Mouse (Mus musculus) limb, embryonic 11.5 days (tissue): Measurements from ENCODE around the gene Bag6. TPM values are rescaled to one million over a fixed set of nuclear protein-coding genes. Genes with fewer than 3 reads are reported as not detected.
"Not testable (repeated sequence)": the region's sequence is repeated elsewhere in the genome, so short reads cannot be mapped to it uniquely, and the experiment has no call there.

Experiments
- ATAC-seq: fragments of 200-750 bp; cut with Nextera tagmentation; 2 replicates; pipeline ENCODE4 v1.8.0; 2017; ENCODE audit warnings: low read depth; ENCODE audit not compliant: insufficient number of reproducible peaks, low FRiP score, low TSS enrichment
- DNase-seq: peaks from one replicate; pipeline ENCODE4 v3.0.0-alpha.2; 2015; ENCODE audit warnings: low spot score
- H3K27ac ChIP-seq: fragments of 300-500 bp; sonication (generic); replicated peaks from 2 replicates; pipeline ENCODE4 v1.5.1; 2014; ENCODE audit warnings: low read depth, mild to moderate bottlenecking, low read length
- H3K27me3 ChIP-seq: fragments of 300-500 bp; sonication (generic); 2 replicates; pipeline ENCODE4 v1.6.1; 2014; ENCODE audit warnings: mild to moderate bottlenecking, low read length, mixed read lengths; ENCODE audit not compliant: control insufficient read depth, insufficient read depth
- H3K36me3 ChIP-seq: fragments of 300-500 bp; sonication (generic); 2 replicates; pipeline ENCODE4 v1.6.1; 2014; ENCODE audit warnings: mild to moderate bottlenecking, low read length, moderate library complexity, mixed read lengths; ENCODE audit not compliant: control insufficient read depth, insufficient read depth
- H3K4me1 ChIP-seq: fragments of 300-500 bp; sonication (generic); 2 replicates; pipeline ENCODE4 v1.6.1; 2014; ENCODE audit warnings: low read length, mixed read lengths; ENCODE audit not compliant: control insufficient read depth, insufficient read depth
- H3K4me2 ChIP-seq: fragments of 300-500 bp; sonication (generic); 2 replicates; pipeline ENCODE4 v1.6.1; 2014; ENCODE audit warnings: low read depth, mild to moderate bottlenecking, moderate library complexity; ENCODE audit not compliant: severe bottlenecking
- H3K4me3 ChIP-seq: fragments of 300-500 bp; sonication (generic); 2 replicates; pipeline ENCODE4 v1.5.1; 2014; ENCODE audit warnings: low read depth, low read length
- H3K9ac ChIP-seq: fragments of 300-500 bp; sonication (generic); 2 replicates; pipeline ENCODE4 v1.6.1; 2014; ENCODE audit warnings: mild to moderate bottlenecking, low read length
- H3K9me3 ChIP-seq: fragments of 300-500 bp; sonication (generic); 2 replicates; pipeline ENCODE4 v1.6.1; 2016; ENCODE audit warnings: low read length; ENCODE audit not compliant: control insufficient read depth
- WGBS: fragments of 180-500 bp; shearing (Covaris S2); extraction: QIAGEN DNeasy Blood & Tissue Kit; methylation state at CpG from one replicate; pipeline ENCODE4 v1.1.7; 2014; 5-methylcytosine and 5-hydroxymethylcytosine counted together
- polyA plus RNA-seq: library from polyadenylated mRNA; unstranded; fragments of >200 nt; fragmentation: Nextera tagmentation; extraction: Ambion mirVana; gene quantifications from 2 replicates; pipeline ENCODE4 v1.2.1, GENCODE M21; 2014

The Bag6 gene
- polyA plus RNA-seq, 1 experiment from 2014 or later, result 104 TPM

DNA sequence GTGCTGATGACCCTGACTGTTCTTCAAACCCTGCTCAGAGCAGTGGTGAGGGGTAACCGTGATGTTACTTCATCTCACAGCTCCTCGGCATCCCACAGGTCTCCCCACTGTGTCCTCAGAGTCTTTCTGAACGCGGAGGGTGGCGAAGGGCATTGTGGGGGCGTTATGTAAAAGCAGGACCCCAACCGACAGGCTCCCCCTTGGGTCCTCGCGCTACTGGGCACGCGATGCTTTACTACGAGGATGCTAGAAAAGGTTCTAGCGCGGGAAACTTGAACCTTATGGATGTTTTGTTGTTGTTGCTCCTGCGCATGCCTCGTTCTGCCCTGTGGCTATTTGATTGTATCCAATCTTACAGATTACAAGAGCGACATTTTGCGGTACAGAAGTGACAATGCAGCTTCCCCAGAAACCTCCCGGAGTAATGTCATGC lies 13.1 kb upstream of the Bag6 start, which contains the start of gene Csnk2b:
Csnk2b (minus strand) TSS at position 183 of the 433 bp plus-strand sequence.
- WGBS, result under 1% methylated on average over 19 of the region's 19 CpGs

DNA sequence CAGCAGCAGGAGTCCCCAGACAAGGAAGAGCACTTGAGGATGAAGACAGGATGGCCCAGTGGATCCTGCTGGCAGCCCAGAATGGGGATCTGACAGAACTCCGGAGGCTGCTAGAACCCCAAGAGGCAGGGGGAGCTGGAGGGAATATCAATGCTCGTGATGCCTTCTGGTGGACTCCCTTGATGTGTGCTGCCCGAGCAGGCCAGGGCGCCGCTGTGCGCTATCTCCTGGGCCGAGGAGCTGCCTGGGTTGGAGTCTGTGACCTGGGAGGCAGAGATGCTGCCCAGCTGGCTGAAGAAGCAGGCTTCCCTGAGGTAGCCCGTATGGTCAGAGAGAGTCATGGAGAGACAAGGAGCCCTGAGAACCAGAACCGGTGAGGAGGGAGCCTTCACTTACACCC lies 11.7 kb upstream of the Bag6 start:
- H3K4me3 ChIP-seq, ATAC-seq, H3K4me2 ChIP-seq, H3K36me3 ChIP-seq, H3K9me3 ChIP-seq, H3K9ac ChIP-seq, DNase-seq, H3K27ac ChIP-seq, H3K27me3 ChIP-seq: not testable (repeated sequence)
- H3K4me1 ChIP-seq, result peaks cover 19% of the 10 kb centered on the region; the same call in 1 of the 2 replicates
- 91% methylated on average over 9 of the region's 9 CpGs for WGBS

More for the DNA sequence above, 13.1 kb upstream of the Bag6 start, which contains the start of gene Csnk2b:
- peak; percentile 66 for DNase-seq
- Histone ChIP-seq H3K9ac (peak within 1 kb of the TSS; percentile 94), H3K9me3 (no peaks in the 10 kb centered on the region), H3K4me3 (peak within 1 kb of the TSS; percentile 82), H3K4me2 (peak within 1 kb of the TSS; percentile 98), H3K36me3 (peaks cover 17% of the 10 kb centered on the region), H3K4me1 (peaks cover 16% of the 10 kb centered on the region; the same call in 1 of the 2 replicates), H3K27me3 (no peaks in the 10 kb centered on the region), H3K27ac (peak within 1 kb of the TSS; percentile 36; the same call in 1 of the 2 replicates)
- peak; percentile 18; the same call in 1 of the 2 replicates for ATAC-seq

- H3K4me3 ChIP-seq, H3K9ac ChIP-seq, DNase-seq, H3K9me3 ChIP-seq, H3K36me3 ChIP-seq, H3K4me2 ChIP-seq, H3K27me3 ChIP-seq, ATAC-seq, H3K27ac ChIP-seq: not testable (repeated sequence)
- peaks cover 19% of the 10 kb centered on the region; the same call in 1 of the 2 replicates for H3K4me1 ChIP-seq
- WGBS, result 92% methylated on average over 12 of the region's 12 CpGs
Observed at GRCm38 (mm10) chr17:35124261-35124896, 10.6 kb upstream of the Bag6 start.

DNA sequence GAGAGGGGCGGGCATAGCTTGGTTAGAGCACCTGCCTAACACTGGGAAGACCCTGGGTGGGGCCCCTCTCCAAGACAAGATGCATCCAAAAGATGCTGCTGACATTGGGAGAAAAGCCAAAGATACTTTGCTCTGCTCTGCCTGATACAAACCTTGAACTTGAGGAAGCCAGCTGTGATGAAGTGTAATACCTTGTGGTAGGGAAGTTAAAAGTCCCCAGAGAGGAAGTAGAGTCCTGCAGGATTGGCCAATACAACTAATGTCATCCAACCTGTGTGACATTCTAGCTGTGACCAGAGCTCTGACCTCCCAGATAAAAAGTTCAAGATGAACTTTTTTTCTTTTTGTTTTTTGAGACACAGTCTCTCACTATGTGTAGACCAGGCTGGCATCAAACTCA lies 9.9 kb upstream of the Bag6 start:
- Histone ChIP-seq H3K9ac (no peak overlapping the region), H3K27ac (no peak overlapping the region), H3K4me3 (no peak overlapping the region), H3K4me1 (peaks cover 16% of the 10 kb centered on the region; the same call in 1 of the 2 replicates), H3K9me3 (no peaks in the 10 kb centered on the region), H3K27me3 (no peaks in the 10 kb centered on the region), H3K36me3 (0 out of 2 replicates have a peak, but pooled peaks cover 3% of the 10 kb centered on the region), H3K4me2 (no peak overlapping the region)
- DNase-seq (no peak), ATAC-seq (no peak)
- WGBS, result 90% methylated on average over 1 of the region's 1 CpGs

DNA sequence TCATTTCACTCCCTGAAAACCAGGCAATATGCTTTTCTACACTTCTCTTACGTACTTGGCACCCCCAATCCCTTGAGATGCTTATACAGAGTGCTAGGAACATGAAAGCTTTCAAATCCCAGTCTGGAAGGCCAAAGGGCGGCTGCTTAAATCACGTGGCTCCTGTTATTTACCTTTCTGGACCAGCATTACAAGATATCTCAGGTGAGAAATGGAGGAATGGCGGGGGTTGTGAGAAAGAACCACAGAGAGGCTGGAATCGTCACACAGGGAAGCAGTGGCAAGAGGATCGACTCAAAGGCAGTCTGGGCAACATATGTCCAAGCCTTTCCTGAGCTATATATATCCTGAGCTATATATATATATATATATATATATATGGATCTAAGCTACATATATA lies 9.4 kb upstream of the Bag6 start:
- WGBS, result 29% methylated on average over 6 of the region's 6 CpGs
- no peak for DNase-seq
- no peaks in the 10 kb centered on the region for H3K27me3 ChIP-seq
- peak overlapping the region; percentile 81 for H3K4me2 ChIP-seq
- peaks cover 12% of the 10 kb centered on the region; the same call in 1 of the 2 replicates for H3K4me1 ChIP-seq
- no peaks in the 10 kb centered on the region for H3K9me3 ChIP-seq
- H3K4me3 ChIP-seq, result peak overlapping the region; percentile 66
- ATAC-seq, result no peak
- no peak overlapping the region for H3K27ac ChIP-seq
- peak overlapping the region; percentile 84; the same call in 1 of the 2 replicates for H3K9ac ChIP-seq
- H3K36me3 ChIP-seq, result 0 out of 2 replicates have a peak, but pooled peaks cover 3% of the 10 kb centered on the region

DNA sequence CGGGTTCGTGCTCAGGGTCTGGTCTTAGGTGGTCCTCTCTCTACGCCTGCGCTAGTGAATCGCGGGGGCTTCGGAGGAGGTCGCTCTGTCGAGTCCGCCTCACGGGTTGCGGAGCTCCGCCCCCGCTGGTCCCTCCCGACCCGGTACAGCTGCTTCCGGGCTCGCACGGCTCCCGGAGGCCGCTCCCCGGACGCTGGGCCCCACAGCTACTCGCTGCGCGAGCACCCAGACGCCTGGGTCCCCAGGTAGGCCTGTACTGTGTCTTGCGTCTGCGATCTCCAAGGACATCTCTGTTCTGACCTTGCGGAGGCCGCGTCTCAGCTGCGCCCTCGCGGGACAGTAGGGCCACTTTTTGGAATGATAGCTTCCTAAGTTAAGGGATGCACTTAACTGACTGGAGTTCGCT lies 8.8 kb upstream of the Bag6 start, which contains the start of gene D17H6S53E:
D17H6S53E (plus strand) TSS at position 168 of the 406 bp plus-strand sequence.
- no peaks in the 10 kb centered on the region for H3K27me3 ChIP-seq
- H3K9me3 ChIP-seq, result no peaks in the 10 kb centered on the region
- under 1% methylated on average over 33 of the region's 36 CpGs for WGBS
- H3K4me1 ChIP-seq, result peaks cover 12% of the 10 kb centered on the region; the same call in 1 of the 2 replicates
- peak within 1 kb of the TSS; percentile 47; the same call in 1 of the 2 replicates for H3K27ac ChIP-seq
- DNase-seq (peak; percentile 80), ATAC-seq (0 out of 2 replicates have a peak, but pooled peaks have one; percentile 15)
- H3K36me3 ChIP-seq, result 0 out of 2 replicates have a peak, but pooled peaks cover 3% of the 10 kb centered on the region
- H3K9ac ChIP-seq, result peak within 1 kb of the TSS; percentile 84
- H3K4me3 ChIP-seq, result peak within 1 kb of the TSS; percentile 66
- H3K4me2 ChIP-seq, result peak within 1 kb of the TSS; percentile 81

DNA sequence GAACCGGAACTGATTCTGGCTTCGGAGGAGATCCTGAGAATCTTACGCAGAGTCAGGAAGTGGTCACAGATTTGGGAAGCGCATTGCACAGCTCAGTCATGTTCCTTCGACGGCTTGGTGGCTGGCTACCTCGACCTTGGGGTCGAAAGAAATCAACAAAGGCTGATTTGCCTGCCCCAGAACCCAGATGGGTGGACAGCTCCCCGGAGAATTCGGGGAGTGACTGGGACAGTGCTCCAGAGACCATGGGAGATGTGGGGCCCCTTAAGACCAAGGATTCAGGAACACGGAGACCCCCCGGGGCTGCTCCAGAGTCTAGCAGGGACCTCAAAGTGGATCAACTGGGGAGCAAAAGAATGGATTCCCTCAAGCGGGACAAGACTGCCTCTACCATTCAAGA lies 8.0 kb upstream of the Bag6 start:
- H3K4me3 ChIP-seq, result peak overlapping the region; percentile 66
- 73% methylated on average over 13 of the region's 13 CpGs for WGBS
- H3K27ac ChIP-seq, result no peak overlapping the region
- ATAC-seq (no peak), DNase-seq (no peak)
- H3K9ac ChIP-seq, result no peak overlapping the region
- no peaks in the 10 kb centered on the region for H3K27me3 ChIP-seq
- peak overlapping the region; percentile 81 for H3K4me2 ChIP-seq
- H3K9me3 ChIP-seq, result no peaks in the 10 kb centered on the region
- peaks cover 12% of the 10 kb centered on the region; the same call in 1 of the 2 replicates for H3K4me1 ChIP-seq
- H3K36me3 ChIP-seq, result 0 out of 2 replicates have a peak, but pooled peaks cover 3% of the 10 kb centered on the region

DNA sequence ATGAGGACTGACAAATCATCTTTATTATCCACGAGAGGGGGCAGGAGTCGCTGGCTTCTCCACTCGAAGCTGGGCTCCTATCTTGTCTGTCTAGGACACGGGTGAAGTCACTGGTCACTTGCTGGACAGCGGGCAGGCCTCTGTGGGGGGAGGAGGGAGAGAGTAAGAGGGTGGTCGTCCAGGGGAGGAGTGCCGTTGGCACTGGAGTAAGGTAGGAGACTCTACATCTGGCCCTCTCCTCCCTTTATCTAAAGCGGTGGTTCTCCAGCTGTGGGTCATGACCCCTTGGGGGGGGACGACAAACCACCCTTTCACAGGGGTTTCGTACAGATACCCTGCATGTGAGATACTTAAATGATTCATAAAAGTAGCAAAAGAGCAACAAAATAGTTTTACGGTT lies 6.0 kb upstream of the Bag6 start:
- no peaks in the 10 kb centered on the region for H3K27me3 ChIP-seq
- no peak overlapping the region for H3K9ac ChIP-seq
- 0 out of 2 replicates have a peak, but pooled peaks cover 3% of the 10 kb centered on the region for H3K36me3 ChIP-seq
- no peak overlapping the region for H3K27ac ChIP-seq
- 78% methylated on average over 11 of the region's 11 CpGs for WGBS
- no peaks in the 10 kb centered on the region for H3K9me3 ChIP-seq
- ATAC-seq (no peak), DNase-seq (no peak)
- H3K4me1 ChIP-seq, result peaks cover 12% of the 10 kb centered on the region; the same call in 1 of the 2 replicates
- H3K4me2 ChIP-seq, result no peak overlapping the region
- no peak overlapping the region for H3K4me3 ChIP-seq
